Mouse (Mus musculus): Measurements from ENCODE around the gene Rrn3.
"Not testable (repeated sequence)": the region's sequence is repeated elsewhere in the genome, so short reads cannot be mapped to it uniquely, and the experiment has no call there.

Gene Rrn3

GRCm38 (mm10) chr16:13793441-13793840 lies 12.9 kb downstream of the Rrn3 start:
- DNase-seq, result not testable (repeated sequence)

- DNase-seq, result no peak
Measured at GRCm38 (mm10) chr16:13796746-13797175, 16.3 kb downstream of the Rrn3 start.

GRCm38 (mm10) chr16:13801231-13801630 lies 20.7 kb downstream of the Rrn3 start:
- no peak for DNase-seq

- DNase-seq, result no peak
Measured at GRCm38 (mm10) chr16:13804666-13805065, 24.2 kb downstream of the Rrn3 start.

GRCm38 (mm10) chr16:13807616-13808015 lies 27.1 kb downstream of the Rrn3 start:
- no peak for DNase-seq

GRCm38 (mm10) chr16:13808410-13808809 lies 27.9 kb downstream of the Rrn3 start:
- no peak for DNase-seq

GRCm38 (mm10) chr16:13812152-13812551 lies 31.6 kb downstream of the Rrn3 start:
- no peak for DNase-seq

- no peak for DNase-seq
Measured at GRCm38 (mm10) chr16:13813200-13813599, 32.7 kb downstream of the Rrn3 start.

- DNase-seq, result peak; percentile 98 to 99
Measured at GRCm38 (mm10) chr16:13818560-13819393, 38.3 kb downstream of the Rrn3 start, which contains the start of gene Ntan1. Ntan1 (plus strand) TSS chr16:13818845.

GRCm38 (mm10) chr16:13819394-13819743 lies 38.9 kb downstream of the Rrn3 start:
- no peak for DNase-seq

- peak in 1 of 2 experiments; percentile 8 for DNase-seq
Measured at GRCm38 (mm10) chr16:13819806-13820500, 39.4 kb downstream of the Rrn3 start.

- peak in 1 of 2 experiments; percentile 5 for DNase-seq
Measured at GRCm38 (mm10) chr16:13820771-13821170, 40.3 kb downstream of the Rrn3 start.

GRCm38 (mm10) chr16:13825781-13826490 lies 45.4 kb downstream of the Rrn3 start:
- DNase-seq, result no peak

- no peak for DNase-seq
Measured at GRCm38 (mm10) chr16:13826511-13826910, 46.0 kb downstream of the Rrn3 start.

- DNase-seq, result no peak
Measured at GRCm38 (mm10) chr16:13830444-13830843, 49.9 kb downstream of the Rrn3 start.

GRCm38 (mm10) chr16:13831606-13832005 lies 51.1 kb downstream of the Rrn3 start:
- no peak for DNase-seq

GRCm38 (mm10) chr16:13834382-13834781 lies 53.9 kb downstream of the Rrn3 start:
- no peak for DNase-seq

GRCm38 (mm10) chr16:13840056-13840455 lies 59.5 kb downstream of the Rrn3 start:
- no peak for DNase-seq

- no peak for DNase-seq
Measured at GRCm38 (mm10) chr16:13840956-13841355, 60.4 kb downstream of the Rrn3 start.

- no peak for DNase-seq
Measured at GRCm38 (mm10) chr16:13845031-13845430, 64.5 kb downstream of the Rrn3 start.

GRCm38 (mm10) chr16:13846675-13847074 lies 66.2 kb downstream of the Rrn3 start:
- DNase-seq, result no peak

- DNase-seq, result no peak
Measured at GRCm38 (mm10) chr16:13848310-13848709, 67.8 kb downstream of the Rrn3 start.

GRCm38 (mm10) chr16:13851446-13851845 lies 70.9 kb downstream of the Rrn3 start:
- no peak for DNase-seq
